In the genomic region with DNA sequence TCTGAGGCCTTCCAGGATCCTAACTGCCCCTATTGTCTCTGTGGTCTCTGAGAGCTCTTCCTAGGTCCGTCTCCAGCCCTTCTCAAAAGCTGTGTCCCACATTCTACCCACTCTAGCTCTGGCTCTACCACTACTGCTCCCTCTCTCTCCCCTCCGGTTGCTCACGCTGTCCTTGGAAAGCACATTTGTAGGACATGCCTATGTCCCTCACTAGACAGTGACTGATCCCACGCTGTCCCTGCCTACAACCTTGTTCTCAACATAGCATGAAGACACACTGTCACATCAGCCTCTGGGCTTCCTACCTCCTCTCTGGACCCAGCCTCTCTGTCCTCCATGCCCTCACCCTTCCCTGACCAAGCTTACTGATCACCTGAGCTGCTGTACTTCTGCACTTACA, we compare ENCODE assay signal across 21 mouse cellular contexts.
A peak's percentile ranks its signal among the peaks of the same experiment; 100 is the strongest.
DNase-seq lines count a peak whose midpoint lies in the region; ATAC-seq and TF ChIP-seq lines count a peak whose summit lies in the region.
"Had no signal": no experiment of that assay in that cellular context is flagged by ENCODE, and none has a peak within 500 bp of the region (broad histone marks: within the 10 kb centered on the region; RNA-seq: fewer than 3 reads in every experiment).

No protein-coding gene starts in this region.

- 72% methylated on average over 4 of the region's 4 CpGs for WGBS in heart, embryonic 11.5 days (ENCODE audit: insufficient replicate concordance)

- no peak overlapping the region for H3K4me3 ChIP-seq in heart, embryonic 11.5 days (ENCODE audit: low read depth, low read length)
- no peak overlapping the region for H3K4me3 ChIP-seq in left cerebral cortex, adult 2 months
- no peak overlapping the region for H3K4me3 ChIP-seq in embryonic fibroblast, embryonic 13.5 days (ENCODE audit: insufficient read depth, low read length)
- H3K4me3 ChIP-seq: embryonic facial prominence, embryonic 10.5 days; forebrain, embryonic 12.5 days; limb, embryonic 15.5 days; stomach, embryonic 15.5 days had no signal

- H3K36me3 ChIP-seq in heart, embryonic 11.5 days (ENCODE audit: control insufficient read depth, insufficient read depth, low read length) = no peaks in the 10 kb centered on the region
- H3K36me3 ChIP-seq: embryonic facial prominence, embryonic 10.5 days; forebrain, embryonic 12.5 days; limb, embryonic 15.5 days; stomach, embryonic 15.5 days had no signal

- peaks cover 21% of the 10 kb centered on the region for H3K4me1 ChIP-seq in heart, embryonic 11.5 days (ENCODE audit: control insufficient read depth, insufficient read depth, low read length)
- peaks cover 15% of the 10 kb centered on the region for H3K4me1 ChIP-seq in embryonic fibroblast, embryonic 13.5 days (ENCODE audit: control insufficient read depth, insufficient read depth, low read length)
- H3K4me1 ChIP-seq: embryonic facial prominence, embryonic 10.5 days; stomach, embryonic 15.5 days had no signal

- 0 out of 2 replicates have a peak overlapping the region, but pooled peaks have one; percentile 3 for H3K9ac ChIP-seq in heart, embryonic 11.5 days (ENCODE audit: low read depth, low read length)
- H3K9ac ChIP-seq: forebrain, embryonic 12.5 days; limb, embryonic 15.5 days; liver, postnatal 0 days; stomach, embryonic 15.5 days had no signal

- TF ChIP-seq POLR2A in embryonic fibroblast, embryonic 13.5 days (IDR thresholded peaks at IDR 0.05; ENCODE audit: low read depth, low read length) = no peak

- DNase-seq in adrenal gland, adult 2 months = peak; percentile 68
- no peak for DNase-seq in adrenal gland, adult 18-20 months (ENCODE audit: low spot score in 2 of 2)
- no peak for DNase-seq in heart, postnatal 10 days
- DNase-seq in left cerebral cortex, adult 2 months (ENCODE audit: extremely low spot score in 1 of 2, low spot score in 2 of 2) = no peak
- DNase-seq in left cerebral cortex, postnatal 4 days = no peak
- DNase-seq in cerebellum, adult 11-12 months = no peak
- DNase-seq: cerebellum, adult 8-10 months; gastrocnemius, postnatal 14 days; layer of hippocampus, postnatal 36 days; liver, postnatal 0 days; retina, postnatal 1 day; thymus, adult 18-20 months; thymus, postnatal 4 days had no signal

- H3K4me2 ChIP-seq in heart, embryonic 11.5 days = no peak overlapping the region
- H3K4me2 ChIP-seq: forebrain, embryonic 12.5 days; limb, embryonic 15.5 days; stomach, embryonic 15.5 days had no signal

- intact Hi-C loops in heart, postnatal 10 days (cut with DNase I) = no loop called here
- intact Hi-C loops in left cerebral cortex, adult 2 months (cut with DNase I) = no loop called here
- intact Hi-C loops in left cerebral cortex, postnatal 4 days (cut with DNase I) = no loop called here

- no peaks in the 10 kb centered on the region; the same call in 1 of the 2 replicates for H3K9me3 ChIP-seq in heart, embryonic 11.5 days (replicated peaks; ENCODE audit: control insufficient read depth, low read length)
- H3K9me3 ChIP-seq: stomach, embryonic 15.5 days had no signal

- H3K27me3 ChIP-seq in heart, embryonic 11.5 days (ENCODE audit: control insufficient read depth, insufficient read depth, low read length) = no peaks in the 10 kb centered on the region
- H3K27me3 ChIP-seq: forebrain, embryonic 12.5 days; limb, embryonic 15.5 days; stomach, embryonic 15.5 days had no signal

- 0 out of 2 replicates have a peak overlapping the region, but pooled peaks have one; percentile 41 for H3K27ac ChIP-seq in heart, embryonic 11.5 days (ENCODE audit: low read depth, low read length)
- peak overlapping the region; percentile 76 for H3K27ac ChIP-seq in left cerebral cortex, adult 2 months
- H3K27ac ChIP-seq in embryonic fibroblast, embryonic 13.5 days (ENCODE audit: insufficient read depth, low read length) = peak overlapping the region; percentile 80; the same call in 1 of the 2 replicates
- H3K27ac ChIP-seq: embryonic facial prominence, embryonic 10.5 days; forebrain, embryonic 12.5 days; hindbrain, postnatal 0 days; limb, embryonic 15.5 days; stomach, embryonic 15.5 days had no signal

- no peak for ATAC-seq in heart, embryonic 11.5 days (replicated peaks; ENCODE audit: insufficient number of reproducible peaks, low FRiP score, low TSS enrichment)
- ATAC-seq: hindbrain, postnatal 0 days; intestine, postnatal 0 days had no signal

- no peak for TF ChIP-seq CTCF in left cerebral cortex, adult 2 months (IDR thresholded peaks at IDR 0.05)
- TF ChIP-seq CTCF in embryonic fibroblast, embryonic 13.5 days (IDR thresholded peaks at IDR 0.05; ENCODE audit: borderline replicate concordance, insufficient read depth, low read length) = no peak
